Mouse (Mus musculus) adrenal gland, adult (tissue): Measurements from ENCODE around the gene Slc30a10.
A peak's percentile ranks its signal among the peaks of the same experiment; 100 is the strongest.

Source experiments
- DNase-seq, 2 experiments: peaks; one replicate each; pipeline ENCODE4 v3.0.0; 2022 to 2023; ENCODE audit warnings: low spot score in 1 of 2; ENCODE audit not compliant: inconsistent age in 2 of 2

The Slc30a10 gene

DNA sequence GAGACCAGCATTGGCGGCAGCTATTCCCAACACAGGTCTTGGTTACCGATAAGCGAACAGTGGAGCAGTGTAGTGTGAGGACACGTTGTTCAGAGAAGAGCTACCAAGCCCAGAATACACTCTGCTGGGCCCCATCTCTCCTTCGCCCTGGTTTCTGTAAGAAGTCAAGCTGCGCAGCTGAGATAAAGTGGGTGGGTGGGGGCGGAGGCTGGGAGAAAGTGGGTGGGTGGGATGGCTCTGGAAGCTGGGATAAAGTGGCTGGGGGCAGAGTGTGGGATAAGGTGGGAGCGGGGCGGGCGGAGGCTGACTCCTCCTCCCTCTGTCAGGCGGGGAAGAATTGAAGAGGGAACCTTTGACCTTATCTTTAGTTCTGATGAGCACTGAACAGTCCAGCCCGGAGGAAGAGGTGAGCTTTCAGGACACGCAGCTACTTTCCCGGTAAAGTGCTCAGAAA lies 60.9 kb downstream of the Slc30a10 start:
- no peak for DNase-seq

DNA sequence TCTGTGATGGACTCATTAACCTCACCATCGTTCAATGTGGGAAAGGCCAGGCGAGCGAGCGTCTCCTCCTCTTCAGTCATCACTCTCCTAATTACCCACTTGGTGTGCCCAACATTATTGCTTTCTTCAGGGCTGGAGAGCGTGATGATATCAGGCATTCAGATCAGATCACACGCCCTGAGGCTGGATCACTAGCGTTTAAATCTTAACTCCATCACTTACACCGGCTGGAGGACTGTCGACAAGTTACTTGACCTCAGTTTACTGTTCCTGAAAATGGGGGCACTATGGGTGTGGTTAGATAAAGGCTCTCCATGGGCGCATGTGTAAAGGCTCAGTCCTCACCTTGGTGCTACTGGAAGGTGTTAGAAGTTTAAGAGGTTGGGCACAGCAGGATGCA lies 61.4 kb downstream of the Slc30a10 start:
- no peak for DNase-seq

DNA sequence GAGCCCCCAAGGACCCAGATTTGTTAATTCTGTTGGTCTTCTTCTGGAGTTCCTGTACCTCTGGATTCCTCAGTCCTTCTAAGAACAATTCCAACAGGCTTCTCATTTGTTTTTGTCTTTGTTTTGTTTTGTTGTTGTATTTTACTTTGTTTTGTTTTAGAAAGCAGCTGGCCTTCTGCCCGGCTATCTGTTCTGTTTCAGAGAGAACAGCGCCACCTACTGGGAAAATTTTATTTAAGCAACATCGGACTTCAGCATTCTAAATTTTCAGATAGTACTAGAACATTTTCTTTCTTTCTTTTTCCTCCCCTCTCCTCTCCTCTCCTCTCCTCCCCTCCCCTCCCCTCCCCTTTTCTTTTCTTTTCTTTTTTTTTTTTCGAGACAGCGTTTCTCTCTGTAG lies 62.9 kb downstream of the Slc30a10 start:
- peak in 1 of 2 experiments; percentile 69 for DNase-seq
